Mouse (Mus musculus) kidney, postnatal 25 days (tissue): ENCODE measurements around the gene Hmgcs1.
"Not testable (repeated sequence)": the region's sequence is repeated elsewhere in the genome, so short reads cannot be mapped to it uniquely, and the experiment has no call there.

Source experiments
- DNase-seq, 2 experiments: peaks; one replicate each; pipeline ENCODE4 v3.0.0; 2021; ENCODE audit warnings: mixed read lengths in 2 of 2

The Hmgcs1 gene

GRCm38 (mm10) chr13:119706278-119706880 lies 16.2 kb downstream of the Hmgcs1 start:
- not testable (repeated sequence) for DNase-seq

GRCm38 (mm10) chr13:119706953-119707352 lies 16.8 kb downstream of the Hmgcs1 start:
- peak; percentile 37 to 70 for DNase-seq

- DNase-seq: no peak
Measured at GRCm38 (mm10) chr13:119707906-119708305, 17.7 kb downstream of the Hmgcs1 start.

GRCm38 (mm10) chr13:119708941-119709340 lies 18.8 kb downstream of the Hmgcs1 start:
- DNase-seq: no peak

GRCm38 (mm10) chr13:119709388-119710267 lies 19.4 kb downstream of the Hmgcs1 start:
- peak in 1 of 2 experiments; percentile 54 for DNase-seq

- DNase-seq: no peak
Measured at GRCm38 (mm10) chr13:119710268-119710610, 20.1 kb downstream of the Hmgcs1 start.

GRCm38 (mm10) chr13:119712463-119712862 lies 22.3 kb downstream of the Hmgcs1 start:
- peak in 1 of 2 experiments; percentile 45 for DNase-seq

GRCm38 (mm10) chr13:119713107-119713787 lies 23.1 kb downstream of the Hmgcs1 start:
- no peak for DNase-seq

- DNase-seq: no peak
Measured at GRCm38 (mm10) chr13:119713821-119714220, 23.6 kb downstream of the Hmgcs1 start.

GRCm38 (mm10) chr13:119716105-119716504 lies 25.9 kb downstream of the Hmgcs1 start:
- DNase-seq: no peak

- no peak for DNase-seq
Measured at GRCm38 (mm10) chr13:119722447-119722846, 32.3 kb downstream of the Hmgcs1 start.

GRCm38 (mm10) chr13:119723368-119723767 lies 33.2 kb downstream of the Hmgcs1 start:
- no peak for DNase-seq

- no peak for DNase-seq
Measured at GRCm38 (mm10) chr13:119724541-119724940, 34.4 kb downstream of the Hmgcs1 start.

- no peak for DNase-seq
Measured at GRCm38 (mm10) chr13:119727608-119728387, 37.6 kb downstream of the Hmgcs1 start.

GRCm38 (mm10) chr13:119729406-119729805 lies 39.2 kb downstream of the Hmgcs1 start:
- DNase-seq: no peak

GRCm38 (mm10) chr13:119731448-119731847 lies 41.3 kb downstream of the Hmgcs1 start:
- no peak for DNase-seq

GRCm38 (mm10) chr13:119741390-119742237 lies 51.4 kb downstream of the Hmgcs1 start:
- no peak for DNase-seq

- no peak for DNase-seq
Measured at GRCm38 (mm10) chr13:119742711-119743415, 52.7 kb downstream of the Hmgcs1 start.

GRCm38 (mm10) chr13:119743470-119743869 lies 53.3 kb downstream of the Hmgcs1 start:
- DNase-seq: no peak

- no peak for DNase-seq
Measured at GRCm38 (mm10) chr13:119746930-119747329, 56.8 kb downstream of the Hmgcs1 start.
